Mouse (Mus musculus) CH12.LX (cell line): ENCODE measurements at regions not wholly inside any gene's neighbourhood (a gene's known extent, or its start where the extent isn't known, plus 50 kb on each side); places are given as distances from the start of the nearest gene placed in this dataset.

Experiments
- CTCF ChIP-seq, 2 experiments: IDR thresholded peaks in 1 of 2; conservative IDR thresholded peaks in 1 of 2; 2 replicates each; pipeline ENCODE4 v1.5.1; 2011 to 2012; ENCODE audit warnings: low read depth in 2 of 2, low read length in 2 of 2, improper control_type of control experiment in 1 of 2, inconsistent platforms in 1 of 2, mild to moderate bottlenecking in 1 of 2, moderate library complexity in 1 of 2
- EP300 ChIP-seq: IDR thresholded peaks from 2 replicates; pipeline ENCODE4 v1.6.1; 2011; ENCODE audit warnings: low read length, improper control_type of control experiment
- JUND ChIP-seq: conservative IDR thresholded peaks from 2 replicates; pipeline ENCODE4 v1.6.1; 2011; ENCODE audit warnings: low read depth, low read length, improper control_type of control experiment
- POLR2A ChIP-seq: IDR thresholded peaks from 2 replicates; pipeline ENCODE4 v1.6.1; 2011; ENCODE audit warnings: low read depth, mild to moderate bottlenecking, improper control_type of control experiment, low read length
- SMC3 ChIP-seq: IDR thresholded peaks from 2 replicates; pipeline ENCODE4 v1.6.1; 2011; ENCODE audit warnings: low read depth, low read length, improper control_type of control experiment
- TCF12 ChIP-seq: IDR thresholded peaks from 2 replicates; pipeline ENCODE4 v1.6.1; 2014; ENCODE audit warnings: low read depth, mild to moderate bottlenecking, inconsistent platforms, low read length, improper control_type of control experiment
- UBTF ChIP-seq: IDR thresholded peaks from 2 replicates; pipeline ENCODE4 v1.6.1; 2012; ENCODE audit warnings: low read depth, mild to moderate bottlenecking, inconsistent platforms, low read length, improper control_type of control experiment, moderate library complexity
- USF2 ChIP-seq: conservative IDR thresholded peaks from 2 replicates; pipeline ENCODE4 v1.6.1; 2011; ENCODE audit warnings: low read depth, low read length, improper control_type of control experiment

GRCm38 (mm10) chr7:73044316-73044715, 331.0 kb upstream of the Rgma start:
- no peak for TF ChIP-seq EP300
- no peak for TF ChIP-seq USF2
- no peak for TF ChIP-seq SMC3
- no peak for TF ChIP-seq CTCF (conservative IDR thresholded peaks at IDR 0.05 in 1 of 2, IDR thresholded peaks at IDR 0.05 in 1 of 2; ENCODE audit: low read depth in 2 of 2, low read length in 2 of 2)
- TF ChIP-seq UBTF, result no peak
- TF ChIP-seq JUND, result no peak
- TF ChIP-seq TCF12, result no peak
- TF ChIP-seq POLR2A, result no peak
